25 mouse cellular contexts compared by ENCODE assay signal in the genomic region with DNA sequence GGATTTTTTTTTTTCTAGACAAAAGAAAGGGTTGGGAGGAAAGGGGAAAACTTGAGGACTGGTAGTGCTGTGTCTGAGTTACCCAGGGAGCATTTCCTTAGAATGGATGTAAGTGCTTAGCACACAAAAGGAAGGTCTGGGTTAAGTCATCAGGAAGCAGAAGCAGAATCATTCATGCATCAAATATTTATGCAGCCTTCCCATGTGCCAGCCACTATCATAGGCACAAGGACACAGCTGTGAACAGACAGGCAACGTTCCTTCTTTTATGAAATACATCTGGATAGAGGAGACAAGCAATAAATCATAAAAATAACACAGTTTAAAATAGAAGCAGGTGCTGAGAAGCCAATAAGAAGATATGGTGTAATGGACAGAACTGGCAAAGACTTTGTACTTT. TPM values are rescaled to one million over a fixed set of nuclear protein-coding genes. Genes with fewer than 3 reads are reported as not detected.
DNase-seq lines count a peak whose midpoint lies in the region; ATAC-seq lines count a peak whose summit lies in the region.
"Had no signal": no experiment of that assay in that cellular context is flagged by ENCODE, and none has a peak within 500 bp of the region (broad histone marks: within the 10 kb centered on the region; RNA-seq: fewer than 3 reads in every experiment).

No protein-coding gene starts in this region.

- no peak overlapping the region for H3K4me3 ChIP-seq in hindbrain, embryonic 11.5 days (ENCODE audit: low read depth, low read length)
- no peak overlapping the region for H3K4me3 ChIP-seq in hindbrain, embryonic 10.5 days
- H3K4me3 ChIP-seq in neural tube, embryonic 14.5 days (ENCODE audit: low read depth, low read length) = no peak overlapping the region
- H3K4me3 ChIP-seq in neural tube, embryonic 15.5 days (replicated peaks) = no peak overlapping the region
- H3K4me3 ChIP-seq in intestine, embryonic 16.5 days (ENCODE audit: low read length) = no peak overlapping the region
- H3K4me3 ChIP-seq: embryonic facial prominence, embryonic 10.5 days; forebrain, embryonic 13.5 days; heart, embryonic 10.5 days had no signal

- H3K4me2 ChIP-seq in hindbrain, embryonic 11.5 days (replicated peaks; ENCODE audit: low read depth, low read length) = no peak overlapping the region
- H3K4me2 ChIP-seq in neural tube, embryonic 14.5 days (ENCODE audit: low read depth, low read length) = no peak overlapping the region
- no peak overlapping the region for H3K4me2 ChIP-seq in neural tube, embryonic 15.5 days
- no peak overlapping the region for H3K4me2 ChIP-seq in intestine, embryonic 16.5 days (ENCODE audit: low read depth, low read length)
- H3K4me2 ChIP-seq: forebrain, embryonic 13.5 days had no signal

- H3K4me1 ChIP-seq in hindbrain, embryonic 11.5 days (replicated peaks; ENCODE audit: control insufficient read depth, insufficient read depth, low read length) = no peaks in the 10 kb centered on the region
- H3K4me1 ChIP-seq in hindbrain, embryonic 10.5 days (replicated peaks) = no peaks in the 10 kb centered on the region
- H3K4me1 ChIP-seq in neural tube, embryonic 14.5 days (ENCODE audit: control insufficient read depth, insufficient read depth, low read length) = no peaks in the 10 kb centered on the region
- no peaks in the 10 kb centered on the region for H3K4me1 ChIP-seq in neural tube, embryonic 15.5 days
- H3K4me1 ChIP-seq in intestine, embryonic 16.5 days (ENCODE audit: control insufficient read depth, insufficient read depth, low read length) = no peaks in the 10 kb centered on the region
- H3K4me1 ChIP-seq: embryonic facial prominence, embryonic 10.5 days; forebrain, embryonic 13.5 days; heart, embryonic 10.5 days had no signal

- peak; percentile 54 for ATAC-seq in hindbrain, embryonic 11.5 days (ENCODE audit: low FRiP score)
- ATAC-seq in neural tube, embryonic 14.5 days (ENCODE audit: low read depth) = peak; percentile 44; the same call in 1 of the 2 replicates
- no peak for ATAC-seq in neural tube, embryonic 15.5 days (ENCODE audit: low FRiP score)
- ATAC-seq in intestine, embryonic 16.5 days = no peak
- ATAC-seq: forebrain, embryonic 13.5 days; inflammation-experienced regulatory T-cells, adult 6 months had no signal

- WGBS in hindbrain, embryonic 11.5 days = 41% methylated on average over 1 of the region's 1 CpGs
- WGBS in hindbrain, embryonic 10.5 days = 62% methylated on average over 1 of the region's 1 CpGs
- 21% methylated on average over 1 of the region's 1 CpGs for WGBS in neural tube, embryonic 14.5 days
- WGBS in neural tube, embryonic 15.5 days = 37% methylated on average over 1 of the region's 1 CpGs
- 43% methylated on average over 1 of the region's 1 CpGs for WGBS in intestine, embryonic 16.5 days

- no peak overlapping the region for H3K27ac ChIP-seq in hindbrain, embryonic 11.5 days (ENCODE audit: low read depth, low read length)
- H3K27ac ChIP-seq in hindbrain, embryonic 10.5 days = no peak overlapping the region
- no peak overlapping the region for H3K27ac ChIP-seq in neural tube, embryonic 14.5 days (ENCODE audit: low read depth, low read length)
- no peak overlapping the region for H3K27ac ChIP-seq in neural tube, embryonic 15.5 days (replicated peaks)
- no peak overlapping the region for H3K27ac ChIP-seq in intestine, embryonic 16.5 days (ENCODE audit: low read length)
- H3K27ac ChIP-seq: embryonic facial prominence, embryonic 10.5 days; forebrain, embryonic 13.5 days; heart, embryonic 10.5 days had no signal

- no peak overlapping the region for H3K9ac ChIP-seq in hindbrain, embryonic 11.5 days (ENCODE audit: low read depth, low read length)
- no peak overlapping the region for H3K9ac ChIP-seq in neural tube, embryonic 14.5 days (replicated peaks; ENCODE audit: low read depth, low read length)
- H3K9ac ChIP-seq in neural tube, embryonic 15.5 days (replicated peaks) = no peak overlapping the region
- no peak overlapping the region for H3K9ac ChIP-seq in intestine, embryonic 16.5 days (ENCODE audit: low read depth, low read length)
- H3K9ac ChIP-seq: forebrain, embryonic 13.5 days had no signal

- DNase-seq in hindbrain, embryonic 11.5 days (ENCODE audit: low spot score) = no peak
- no peak for DNase-seq in hindbrain, embryonic 10.5 days (ENCODE audit: low spot score)
- peak; percentile 30 for DNase-seq in retina, embryonic 14.5 days (ENCODE audit: low spot score)
- no peak for DNase-seq in heart, postnatal 4 days
- DNase-seq: adrenal gland, adult 2 months; adrenal gland, postnatal 25 days; cerebellum, adult 18-20 months; cerebellum, postnatal 10 days; gastrocnemius, postnatal 10 days; heart, adult 18-20 months; heart, postnatal 10 days; kidney, adult 11 months had no signal

- no peaks in the 10 kb centered on the region for H3K36me3 ChIP-seq in hindbrain, embryonic 11.5 days (ENCODE audit: control insufficient read depth, insufficient read depth, low read length)
- no peaks in the 10 kb centered on the region for H3K36me3 ChIP-seq in hindbrain, embryonic 10.5 days
- no peaks in the 10 kb centered on the region for H3K36me3 ChIP-seq in neural tube, embryonic 14.5 days (ENCODE audit: control insufficient read depth, insufficient read depth, low read length)
- no peaks in the 10 kb centered on the region for H3K36me3 ChIP-seq in neural tube, embryonic 15.5 days
- H3K36me3 ChIP-seq in intestine, embryonic 16.5 days (ENCODE audit: control insufficient read depth, insufficient read depth, low read length) = no peaks in the 10 kb centered on the region
- H3K36me3 ChIP-seq: embryonic facial prominence, embryonic 10.5 days; heart, embryonic 10.5 days had no signal

- H3K27me3 ChIP-seq in hindbrain, embryonic 11.5 days (ENCODE audit: control insufficient read depth, insufficient read depth, low read length) = no peaks in the 10 kb centered on the region
- H3K27me3 ChIP-seq in hindbrain, embryonic 10.5 days (ENCODE audit: insufficient read depth, poor library complexity, severe bottlenecking) = no peaks in the 10 kb centered on the region
- H3K27me3 ChIP-seq in neural tube, embryonic 14.5 days (ENCODE audit: control insufficient read depth, insufficient read depth, low read length) = no peaks in the 10 kb centered on the region
- H3K27me3 ChIP-seq in neural tube, embryonic 15.5 days (replicated peaks) = no peaks in the 10 kb centered on the region
- H3K27me3 ChIP-seq in intestine, embryonic 16.5 days (replicated peaks; ENCODE audit: control insufficient read depth, insufficient read depth, low read length) = no peaks in the 10 kb centered on the region
- H3K27me3 ChIP-seq: forebrain, embryonic 13.5 days had no signal

- no peaks in the 10 kb centered on the region for H3K9me3 ChIP-seq in hindbrain, embryonic 11.5 days (ENCODE audit: control insufficient read depth, low read length)
- H3K9me3 ChIP-seq in hindbrain, embryonic 10.5 days = no peaks in the 10 kb centered on the region
- no peaks in the 10 kb centered on the region for H3K9me3 ChIP-seq in neural tube, embryonic 14.5 days (ENCODE audit: control insufficient read depth, low read length)
- no peaks in the 10 kb centered on the region for H3K9me3 ChIP-seq in neural tube, embryonic 15.5 days (replicated peaks)
- no peaks in the 10 kb centered on the region for H3K9me3 ChIP-seq in intestine, embryonic 16.5 days (ENCODE audit: control insufficient read depth, low read length)
- H3K9me3 ChIP-seq: embryonic facial prominence, embryonic 10.5 days; forebrain, embryonic 13.5 days; heart, embryonic 10.5 days had no signal

RNA-seq across cellular contexts. Expression of a gene that starts 32.4 kb away (rescaled TPM):
- 10.6 and 12.3 TPM in 2 replicates for polyA plus RNA-seq in hindbrain, embryonic 11.5 days (2014; fragmentation: Nextera tagmentation; extraction: Ambion mirVana)
- polyA plus RNA-seq in hindbrain, embryonic 10.5 days (2016; fragmentation: Nextera tagmentation; extraction: Ambion mirVana) = 6.2 and 8.9 TPM in 2 replicates
- polyA plus RNA-seq in neural tube, embryonic 14.5 days (2014; fragmentation: Nextera tagmentation; extraction: Ambion mirVana) = 2.7 and 4.5 TPM in 2 replicates
- 4.4 and 5.8 TPM in 2 replicates for polyA plus RNA-seq in neural tube, embryonic 15.5 days (2015; fragmentation: Nextera tagmentation; extraction: Ambion mirVana)
- polyA plus RNA-seq in intestine, embryonic 16.5 days (2015; fragmentation: Nextera tagmentation; extraction: Ambion mirVana) = 5.5 and 5.6 TPM in 2 replicates
- total RNA-seq in heart, postnatal 4 days (2021) = under 1 TPM; 0.47 to 0.48 TPM
- polyA plus RNA-seq: inflammation-experienced regulatory T-cells, adult 6 months had no signal

RNA-seq across cellular contexts. Expression of a gene that starts 58.9 kb away (rescaled TPM):
- polyA plus RNA-seq in hindbrain, embryonic 11.5 days (2014; fragmentation: Nextera tagmentation; extraction: Ambion mirVana) = not detected in 2 replicates
- polyA plus RNA-seq in hindbrain, embryonic 10.5 days (2016; fragmentation: Nextera tagmentation; extraction: Ambion mirVana) = not detected in 2 replicates
- not detected in 2 replicates for polyA plus RNA-seq in neural tube, embryonic 14.5 days (2014; fragmentation: Nextera tagmentation; extraction: Ambion mirVana)
- polyA plus RNA-seq in neural tube, embryonic 15.5 days (2015; fragmentation: Nextera tagmentation; extraction: Ambion mirVana) = not detected in 2 replicates
- not detected in 2 replicates for polyA plus RNA-seq in intestine, embryonic 16.5 days (2015; fragmentation: Nextera tagmentation; extraction: Ambion mirVana)
- total RNA-seq in heart, postnatal 4 days (2021) = not detected
- total RNA-seq: adrenal gland, adult 2 months; adrenal gland, postnatal 25 days; gastrocnemius, postnatal 10 days; gastrocnemius, postnatal 4 days; heart, adult 18-20 months; heart, postnatal 10 days; hematopoietic stem cell, adult 5-6 weeks had no signal
- polyA plus RNA-seq: adrenal gland, adult 2 months; C2C12; embryonic facial prominence, embryonic 10.5 days; embryonic facial prominence, embryonic 14.5 days; forebrain, embryonic 13.5 days; frontal cortex, adult 2 months; heart, embryonic 10.5 days; heart, embryonic 14.5 days; inflammation-experienced regulatory T-cells, adult 6 months had no signal

Comparison
In these comparisons a context has a peak if more than half of its experiments do, and no peak if none do; other contexts are left out.
1. ATAC-seq: peak in hindbrain, embryonic 11.5 days (single experiment) and neural tube, embryonic 14.5 days (single experiment); none in neural tube, embryonic 15.5 days (single experiment) and intestine, embryonic 16.5 days (single experiment).